Mouse (Mus musculus) hindlimb bud, embryonic 11.5 days (tissue): ENCODE data around the gene Pold4.

Experiments used
- DNase-seq: peaks from one replicate; pipeline ENCODE4 v3.0.0-alpha.2; 2012; ENCODE audit warnings: low read depth, low spot score; ENCODE audit errors: extremely low spot score

The Pold4 gene

GRCm38 (mm10) chr19:4231253-4232185 is at the start of gene Pold4:
Gene Pold4, plus strand, starts transcription at chr19:4231899.
- no peak for DNase-seq

- no peak for DNase-seq
Measured at GRCm38 (mm10) chr19:4183689-4184088, 48.0 kb upstream of the Pold4 start.

GRCm38 (mm10) chr19:4184976-4185975 is 46.4 kb upstream of the Pold4 start:
- no peak for DNase-seq

- no peak for DNase-seq
Measured at GRCm38 (mm10) chr19:4187303-4187702, 44.4 kb upstream of the Pold4 start.

- no peak for DNase-seq
Measured at GRCm38 (mm10) chr19:4189051-4189620, 42.6 kb upstream of the Pold4 start.

- no peak for DNase-seq
Measured at GRCm38 (mm10) chr19:4190831-4191334, 40.8 kb upstream of the Pold4 start, which contains the start of gene Tbc1d10c. Gene Tbc1d10c, minus strand, starts transcription at chr19:4191284.

- peak; percentile 77 for DNase-seq
Measured at GRCm38 (mm10) chr19:4191528-4192250, 40.0 kb upstream of the Pold4 start, which contains the start of gene Ppp1ca. Gene Ppp1ca, plus strand, starts transcription at chr19:4192065.

GRCm38 (mm10) chr19:4192251-4192985 is 39.3 kb upstream of the Pold4 start:
- no peak for DNase-seq

GRCm38 (mm10) chr19:4193129-4193528 is 38.6 kb upstream of the Pold4 start:
- DNase-seq, result no peak

GRCm38 (mm10) chr19:4194021-4194724 is 37.5 kb upstream of the Pold4 start:
- no peak for DNase-seq

- no peak for DNase-seq
Measured at GRCm38 (mm10) chr19:4194776-4195650, 36.7 kb upstream of the Pold4 start.

- DNase-seq, result no peak
Measured at GRCm38 (mm10) chr19:4196048-4196447, 35.7 kb upstream of the Pold4 start.

- DNase-seq, result no peak
Measured at GRCm38 (mm10) chr19:4196548-4196947, 35.2 kb upstream of the Pold4 start.

GRCm38 (mm10) chr19:4197180-4197579 is 34.5 kb upstream of the Pold4 start:
- DNase-seq, result no peak

- peak; percentile 94 for DNase-seq
Measured at GRCm38 (mm10) chr19:4201291-4201909, 30.3 kb upstream of the Pold4 start, which contains the start of gene Rad9a. Gene Rad9a, minus strand, starts transcription at chr19:4201662.

GRCm38 (mm10) chr19:4202149-4202548 is 29.6 kb upstream of the Pold4 start:
- DNase-seq, result no peak

- no peak for DNase-seq
Measured at GRCm38 (mm10) chr19:4203148-4203547, 28.6 kb upstream of the Pold4 start.
